Mouse (Mus musculus) MEL-GATA-1-ER (cell line): Measurements from ENCODE around the gene Usp48.
"Not testable (repeated sequence)": the region's sequence is repeated elsewhere in the genome, so short reads cannot be mapped to it uniquely, and the experiment has no call there.

ENCODE experiments used
- DNase-seq: peaks from one replicate; pipeline ENCODE4 v3.0.0-alpha.2; 2012; ENCODE audit warnings: low read depth; ENCODE audit errors: extremely low read depth

Gene Usp48

DNA sequence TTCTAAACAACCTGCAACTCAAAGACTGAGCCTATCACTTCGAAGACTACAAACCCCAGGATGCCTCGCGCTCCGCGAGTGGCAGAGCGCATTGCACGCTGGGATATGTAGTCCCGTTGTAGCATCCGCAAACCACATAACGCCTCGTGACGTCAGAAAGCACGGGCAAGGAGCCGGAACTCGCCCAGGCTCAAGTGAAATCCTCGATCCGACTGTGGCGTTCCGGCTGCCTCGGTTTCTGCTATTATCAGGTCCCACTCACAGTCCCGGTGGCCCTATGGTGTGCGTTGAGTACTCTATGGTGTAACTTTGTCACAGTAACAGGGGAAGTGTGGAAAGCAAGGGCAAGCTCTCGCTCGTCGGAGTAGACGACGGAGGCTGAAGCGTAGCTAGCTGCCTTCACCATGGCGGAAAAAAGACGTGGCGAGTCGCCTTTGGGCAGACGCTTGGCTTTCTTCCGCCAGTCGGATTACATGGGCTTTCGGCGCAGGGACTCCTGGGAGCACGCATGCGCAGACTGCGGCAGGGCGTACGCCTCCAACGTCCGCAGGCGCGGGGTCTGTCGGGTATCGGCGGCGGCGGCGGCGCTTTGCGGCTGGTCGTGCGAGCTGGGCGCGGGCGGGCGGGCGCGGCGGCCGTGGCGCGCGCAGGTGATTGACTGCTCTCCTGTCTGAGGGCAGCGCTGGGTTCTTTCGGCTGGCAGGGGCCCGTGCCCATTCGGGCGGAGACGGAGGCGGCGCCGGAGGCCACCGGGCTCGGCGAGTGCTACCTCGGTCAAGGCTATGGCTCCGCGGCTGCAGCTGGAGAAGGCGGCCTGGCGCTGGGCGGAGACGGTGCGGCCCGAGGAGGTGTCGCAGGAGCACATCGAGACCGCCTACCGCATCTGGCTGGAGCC, at the start of gene Usp48:
Gene Usp48 (plus strand): TSS at position 155 of the 895 bp plus-strand sequence.
- peak; percentile 93 for DNase-seq

DNA sequence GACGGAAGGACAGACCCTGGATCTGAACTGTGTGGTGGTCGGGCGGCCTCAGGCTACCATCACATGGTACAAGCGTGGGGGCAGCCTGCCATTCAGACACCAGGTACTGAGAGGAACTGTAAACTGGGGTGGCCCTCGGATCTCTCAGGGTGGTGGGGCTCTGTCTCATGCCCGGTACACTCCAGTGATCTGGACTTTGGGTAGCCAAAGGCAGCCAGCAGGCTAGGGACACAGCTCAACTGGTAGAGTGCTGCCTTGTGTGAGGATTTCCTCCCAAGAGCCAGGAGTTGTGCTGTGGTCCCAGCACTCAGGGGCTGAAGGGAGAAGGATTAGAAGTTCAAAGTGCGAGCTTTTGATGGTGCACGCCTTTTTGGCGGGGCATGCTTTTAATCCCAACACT, 48.0 kb upstream of the Usp48 start:
- DNase-seq = no peak

DNA sequence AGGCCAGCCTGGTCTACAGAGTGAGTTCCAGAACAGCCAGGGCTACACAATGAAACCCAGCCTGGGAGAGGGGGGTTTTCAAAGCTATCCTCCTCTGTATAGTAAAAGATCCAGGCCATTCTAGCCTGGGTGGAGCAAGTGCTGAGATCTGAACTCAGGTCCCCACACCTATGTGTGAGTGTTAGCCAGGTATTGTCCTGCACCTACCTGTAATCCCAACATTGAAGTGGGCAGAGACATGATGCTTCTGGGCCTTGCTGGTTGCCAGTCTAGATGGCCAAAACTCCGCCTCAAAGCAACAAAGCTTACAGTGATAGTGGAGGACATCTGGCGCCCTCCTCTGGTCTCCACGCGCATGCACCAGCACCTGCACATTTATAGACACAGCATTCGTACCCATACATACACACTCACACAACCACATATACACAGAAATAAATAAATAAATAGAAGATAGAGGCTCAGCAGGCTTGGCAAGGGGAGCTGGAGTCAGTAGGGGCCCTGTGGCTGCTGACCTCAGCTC, 47.5 kb upstream of the Usp48 start:
- DNase-seq = peak; percentile 27

DNA sequence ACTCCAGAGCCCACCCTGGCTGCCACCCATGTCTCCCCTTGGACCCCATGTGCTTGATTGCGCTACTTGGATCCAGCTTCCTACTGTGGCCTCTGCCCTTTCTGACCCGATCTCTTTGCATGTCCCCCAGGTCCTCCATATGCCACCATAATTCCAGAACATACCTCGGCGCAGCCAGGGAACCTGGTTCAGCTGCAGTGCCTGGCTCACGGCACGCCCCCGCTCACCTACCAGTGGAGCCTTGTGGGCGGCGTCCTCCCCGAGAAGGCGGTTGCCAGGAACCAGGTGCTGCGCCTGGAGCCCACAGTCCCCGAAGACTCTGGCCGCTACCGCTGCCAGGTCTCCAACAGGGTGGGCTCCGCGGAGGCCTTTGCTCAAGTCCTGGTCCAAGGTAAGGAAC, 40.1 kb upstream of the Usp48 start:
- no peak for DNase-seq

DNA sequence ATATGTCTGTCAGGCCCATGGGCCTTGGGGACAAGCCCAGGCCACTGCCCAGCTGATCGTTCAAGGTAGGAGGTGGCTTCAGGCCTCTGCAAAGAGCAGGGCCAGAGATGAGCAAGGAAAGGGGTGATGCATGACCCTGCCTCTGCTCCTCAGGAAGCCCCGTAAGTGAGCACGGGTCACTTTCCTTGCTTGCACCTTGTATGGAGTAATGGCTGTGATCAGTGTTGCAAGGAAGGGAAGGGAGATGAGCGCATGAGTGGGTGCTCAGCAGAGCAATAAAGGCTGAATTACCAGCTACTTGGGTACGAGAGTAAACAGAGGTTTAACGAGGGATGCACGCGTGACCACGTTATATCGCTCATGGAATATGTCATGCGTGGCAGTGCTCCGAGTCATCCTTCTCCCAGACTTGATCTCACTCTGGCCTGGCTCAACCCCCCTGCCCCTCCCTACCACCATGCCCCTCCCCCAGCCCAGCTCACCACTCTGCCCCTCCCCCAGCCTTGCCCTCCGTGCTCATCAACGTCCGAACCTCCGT, 36.8 kb upstream of the Usp48 start:
- DNase-seq = no peak

DNA sequence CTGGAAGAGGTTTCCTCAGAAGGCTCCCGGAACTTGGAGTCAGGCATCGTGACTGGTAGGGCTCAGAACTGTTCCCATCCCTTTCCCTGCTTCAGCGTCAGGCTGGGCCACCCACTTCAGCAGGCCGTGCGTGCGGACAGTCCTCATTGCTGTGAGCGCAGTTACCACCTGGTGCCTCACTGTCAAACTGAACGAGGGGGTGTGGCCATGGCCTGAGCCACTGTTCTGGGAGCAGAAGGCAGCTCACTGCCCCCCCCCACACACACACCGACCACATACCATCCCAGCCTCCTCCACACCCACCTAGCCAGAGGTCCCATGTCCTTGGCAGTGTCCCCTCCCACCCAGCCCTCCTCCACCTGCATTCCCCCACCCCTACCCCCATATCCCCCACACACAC, 23.7 kb upstream of the Usp48 start:
- no peak for DNase-seq

DNA sequence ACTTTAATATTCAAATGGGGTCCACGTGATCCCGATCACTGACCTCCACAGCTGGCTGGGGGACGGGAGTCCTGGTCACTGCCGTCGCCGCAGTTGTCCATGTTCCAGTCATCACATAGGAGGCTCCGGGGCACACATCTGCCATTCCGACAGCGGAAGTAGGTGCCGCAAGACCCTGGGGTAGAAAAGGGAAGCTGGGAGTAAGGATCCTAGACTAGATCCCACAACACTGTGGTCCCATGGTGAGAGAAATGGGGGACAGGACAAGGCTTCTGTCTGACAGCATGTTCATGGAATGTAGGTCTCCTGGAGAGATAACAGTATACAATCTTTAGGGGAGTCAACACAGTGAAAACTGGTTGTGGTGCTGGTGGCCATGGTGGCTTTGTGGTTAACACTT, 19.1 kb upstream of the Usp48 start, which contains the start of gene Ldlrad2:
Gene Ldlrad2 (minus strand): TSS at position 101 of the 400 bp plus-strand sequence.
- no peak for DNase-seq

DNA sequence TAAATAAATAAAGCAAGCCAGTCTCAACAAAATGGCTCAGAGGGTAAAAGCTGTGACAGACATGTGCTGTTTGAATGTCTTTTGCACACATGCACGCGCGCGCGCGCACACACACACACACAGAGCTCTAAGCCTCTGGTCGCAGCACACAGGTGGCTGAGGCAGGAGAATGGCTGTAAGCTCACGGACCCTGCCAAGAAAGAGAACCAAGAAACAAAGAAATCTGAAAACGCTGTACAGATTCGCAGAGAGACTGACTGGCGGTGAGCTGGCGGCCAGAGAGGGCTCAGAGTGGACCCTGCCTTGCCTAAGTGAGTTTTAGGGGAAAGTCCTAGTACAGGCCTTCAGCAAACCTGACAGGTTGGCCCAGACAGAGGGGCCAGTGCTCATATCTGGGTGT, 16.1 kb upstream of the Usp48 start:
- DNase-seq = no peak

DNA sequence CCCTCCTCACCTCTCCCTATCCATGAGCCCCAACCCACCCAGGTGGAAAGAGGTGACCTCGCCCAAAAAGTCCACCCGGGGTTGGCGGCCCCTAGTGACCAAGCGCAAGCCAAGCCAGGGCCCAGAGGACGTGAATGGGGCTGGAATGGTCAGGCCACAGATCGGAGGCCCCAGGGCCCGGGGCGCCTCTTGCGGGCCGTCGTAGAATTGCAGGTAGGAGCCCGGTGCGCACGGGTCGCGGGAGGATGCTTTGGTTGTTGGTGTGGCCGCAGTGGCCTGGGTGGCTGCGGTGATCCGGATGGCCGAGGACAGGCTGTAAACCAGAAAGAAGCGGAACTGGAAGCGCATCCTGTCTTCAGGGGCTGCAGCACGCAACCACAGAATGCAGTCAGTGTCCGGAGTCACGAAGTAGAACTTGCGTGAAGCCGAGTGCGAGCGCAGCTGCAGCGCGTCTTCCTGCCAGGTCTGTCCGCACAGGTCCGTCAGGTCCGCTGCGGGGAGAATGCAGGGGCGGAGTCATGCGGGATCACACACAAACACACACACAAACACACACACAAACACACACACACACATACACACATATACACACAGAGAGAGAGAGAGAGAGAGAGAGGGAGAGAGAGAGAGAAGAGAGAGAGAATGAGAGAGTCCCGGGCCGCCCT, 15.2 kb upstream of the Usp48 start:
- no peak for DNase-seq

DNA sequence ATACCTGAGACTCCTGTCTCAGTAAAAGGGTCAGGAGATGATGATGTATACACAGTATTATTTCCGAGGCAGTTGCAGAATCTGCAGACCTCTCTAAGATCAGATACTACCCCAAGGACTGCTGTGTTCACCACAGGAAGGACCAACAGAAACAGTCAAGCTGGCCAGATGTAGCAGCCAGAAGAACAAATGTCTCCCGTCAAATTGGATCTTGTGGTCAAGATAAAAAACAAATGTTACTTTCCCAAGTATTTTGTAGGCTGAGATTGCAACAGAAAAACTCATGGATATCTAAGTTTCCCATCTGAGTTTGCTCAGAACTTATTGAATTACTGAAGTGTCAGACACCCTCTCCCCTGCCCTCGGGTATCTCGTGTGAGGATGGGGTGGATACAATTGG, 13.8 kb upstream of the Usp48 start:
- no peak for DNase-seq

DNA sequence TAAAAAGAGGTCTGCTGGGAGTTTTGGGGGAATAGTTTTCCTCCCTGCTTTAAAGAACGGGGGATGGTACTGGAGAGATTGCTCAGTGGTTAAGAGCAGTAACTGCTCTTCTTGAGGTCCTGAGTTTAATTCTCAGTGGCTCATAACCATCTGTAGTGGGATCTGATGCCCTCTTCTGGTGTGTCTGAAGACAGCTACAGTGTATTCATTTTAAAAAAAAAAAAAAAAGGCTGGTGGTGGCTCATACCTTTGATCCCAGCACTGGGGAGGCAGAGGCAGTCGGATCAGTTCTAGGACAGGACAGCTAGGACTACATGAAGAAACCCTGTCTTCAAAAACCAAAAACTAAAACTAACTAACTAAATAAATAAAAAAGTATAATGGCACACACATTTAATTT, 13.3 kb upstream of the Usp48 start:
- DNase-seq = no peak

DNA sequence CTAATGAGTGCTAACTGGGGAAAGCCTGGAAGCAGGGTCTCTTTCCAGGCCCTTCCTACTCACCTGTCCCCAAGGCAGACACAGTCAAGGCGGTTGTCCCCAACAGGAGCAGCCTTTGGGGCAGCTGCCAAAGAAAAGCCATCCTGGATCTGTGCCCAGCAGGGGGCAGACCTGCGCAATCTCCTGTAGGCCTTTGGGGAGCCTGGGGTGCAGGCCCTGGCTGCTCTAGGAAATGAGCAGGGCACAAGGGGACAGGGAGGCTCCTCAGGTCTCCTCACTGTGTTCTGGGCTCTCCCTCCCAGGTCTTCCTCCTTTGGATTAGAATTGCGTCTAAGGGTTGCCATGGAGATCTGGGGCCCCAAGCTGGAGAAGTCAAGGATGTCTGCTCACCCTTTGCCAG, 11.7 kb upstream of the Usp48 start:
- DNase-seq = no peak

DNA sequence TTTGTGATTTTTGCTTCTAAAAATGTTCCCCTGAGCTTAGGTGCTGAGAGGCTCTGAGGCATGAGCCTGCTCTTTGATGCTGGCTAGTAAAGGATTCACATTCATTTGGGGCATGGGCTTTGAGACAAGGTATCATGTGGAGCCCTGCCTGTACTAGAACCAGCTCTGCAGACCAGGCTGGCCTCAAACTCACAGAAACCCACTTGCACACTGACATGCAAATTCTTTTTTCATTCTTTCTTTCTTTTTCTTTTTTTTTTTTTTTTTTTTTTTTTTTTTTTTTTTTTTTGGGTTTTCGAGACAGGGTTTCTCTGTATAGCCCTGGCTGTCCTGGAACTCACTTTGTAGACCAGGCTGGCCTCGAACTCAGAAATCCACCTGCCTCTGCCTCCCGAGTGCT, 4.5 kb upstream of the Usp48 start:
- DNase-seq = not testable (repeated sequence)

DNA sequence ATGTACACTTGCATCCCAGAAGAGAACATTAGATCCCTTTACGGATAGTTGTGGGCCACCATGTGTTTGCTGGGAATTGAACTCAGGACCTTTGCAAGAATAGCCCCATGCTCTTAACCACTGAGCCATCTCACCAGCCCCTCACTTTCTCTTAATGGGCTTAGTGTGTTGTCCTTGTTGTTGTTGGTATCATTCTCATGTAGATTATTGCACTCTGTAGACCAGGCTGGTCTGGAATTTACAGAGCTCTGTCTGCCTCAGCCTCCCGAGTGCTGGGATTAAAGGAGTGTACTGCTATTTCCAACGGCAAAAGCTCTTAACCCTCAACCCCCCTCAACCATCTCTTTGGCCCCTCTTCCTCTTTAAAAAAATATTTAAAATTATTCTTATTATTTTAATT, 4.0 kb upstream of the Usp48 start:
- no peak for DNase-seq

DNA sequence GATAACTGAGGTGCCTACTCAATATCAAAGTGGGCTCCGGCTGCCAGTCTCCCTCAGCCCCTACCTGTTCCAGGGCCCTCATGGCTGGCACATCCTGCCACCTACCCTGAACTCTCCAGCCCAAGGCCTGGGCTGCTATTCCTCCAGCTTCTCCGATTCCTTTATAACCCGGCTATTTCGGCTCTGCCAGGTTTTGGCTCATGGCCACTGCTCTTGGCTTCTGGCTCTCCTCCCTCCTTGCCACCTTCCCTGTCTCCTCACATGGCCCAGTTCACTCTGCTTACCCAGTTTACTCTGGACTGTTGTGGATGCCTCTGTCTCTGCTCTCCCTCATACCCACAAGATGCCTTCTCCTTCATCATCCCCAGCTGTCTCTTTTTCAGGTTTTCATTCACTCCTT, 2.6 kb upstream of the Usp48 start:
- DNase-seq = no peak

DNA sequence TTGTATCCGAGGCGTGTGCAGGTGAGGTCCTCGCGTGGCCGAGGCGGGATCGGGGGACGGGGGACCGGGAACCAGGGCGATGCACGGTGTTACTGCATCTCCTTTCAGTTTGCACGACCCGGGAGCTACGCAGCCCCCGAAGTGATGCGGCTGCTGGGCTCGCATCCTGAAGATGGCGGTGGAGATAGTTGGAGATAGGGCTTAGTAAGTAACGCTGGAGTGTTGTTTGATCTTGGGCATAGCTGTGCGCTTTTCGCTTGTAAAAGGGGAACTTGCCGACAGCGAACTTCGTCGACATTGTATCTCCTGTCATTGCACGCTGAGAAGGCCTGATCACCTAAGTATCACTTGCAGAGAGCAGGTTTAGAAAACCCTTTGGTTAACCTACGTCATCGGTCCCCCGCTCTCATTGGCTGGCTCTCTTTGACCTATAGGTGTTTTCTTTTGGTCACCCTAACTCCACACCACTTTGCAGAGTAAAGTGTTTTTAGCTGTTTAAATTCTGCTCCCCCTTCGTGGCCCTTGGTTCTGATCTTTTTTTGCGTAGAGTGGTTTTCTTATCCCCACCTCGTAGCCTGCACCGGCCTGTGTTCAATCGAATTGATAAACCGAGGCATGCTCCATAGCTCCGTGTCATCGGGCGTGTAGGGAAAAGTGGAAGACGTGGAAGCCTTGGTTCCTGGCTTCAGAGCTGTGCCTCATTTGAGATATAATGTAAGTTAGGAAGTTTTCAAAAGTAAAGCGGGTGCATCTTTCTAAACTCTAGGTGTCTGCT, 1.1 kb downstream of the Usp48 start:
- peak; percentile 64 for DNase-seq

DNA sequence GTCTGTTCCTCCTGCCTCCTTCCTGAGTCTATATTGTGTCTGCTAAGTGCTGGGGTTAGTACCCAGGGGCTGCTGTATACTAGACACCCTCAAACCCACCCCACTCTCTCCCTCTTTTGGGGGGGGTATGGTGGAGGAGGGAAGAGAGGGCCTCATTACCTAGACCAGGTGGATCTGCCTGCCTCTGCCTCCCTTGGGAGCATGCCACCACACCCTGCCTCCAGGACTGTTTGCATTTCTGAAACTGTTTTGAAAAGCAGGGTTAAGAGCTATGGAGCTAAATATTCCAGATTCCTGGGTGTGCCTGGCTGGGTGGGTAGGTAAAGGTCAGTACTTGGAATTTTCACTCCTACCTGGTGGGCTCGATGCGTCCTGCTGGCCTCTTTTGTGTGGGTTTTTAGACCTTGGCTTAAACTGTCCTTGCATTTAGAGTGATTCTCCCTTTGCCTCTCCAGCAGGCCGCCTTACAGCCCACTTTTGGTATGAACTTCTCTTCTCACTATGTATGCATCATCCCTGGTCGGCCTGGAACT, 3.6 kb downstream of the Usp48 start:
- DNase-seq = no peak

DNA sequence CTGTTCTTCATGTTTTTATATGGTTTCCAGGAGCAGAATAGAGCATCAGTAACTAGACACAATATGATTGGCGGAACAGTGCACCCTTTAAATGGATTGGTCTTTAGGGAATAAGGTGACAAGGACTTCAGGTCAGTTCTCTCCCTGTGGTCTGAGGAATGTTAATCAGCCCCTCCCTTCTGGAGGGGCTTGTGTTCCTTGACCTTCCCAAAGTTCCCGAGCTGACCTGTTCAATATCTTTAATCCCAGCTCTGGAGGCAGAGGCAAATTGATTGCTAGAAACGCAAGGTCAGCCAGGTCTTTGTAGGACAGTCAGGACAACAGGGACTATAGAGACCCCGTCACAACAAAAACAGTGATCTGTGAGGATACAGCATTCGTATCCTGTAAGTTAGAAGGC, 5.0 kb downstream of the Usp48 start:
- DNase-seq = no peak

DNA sequence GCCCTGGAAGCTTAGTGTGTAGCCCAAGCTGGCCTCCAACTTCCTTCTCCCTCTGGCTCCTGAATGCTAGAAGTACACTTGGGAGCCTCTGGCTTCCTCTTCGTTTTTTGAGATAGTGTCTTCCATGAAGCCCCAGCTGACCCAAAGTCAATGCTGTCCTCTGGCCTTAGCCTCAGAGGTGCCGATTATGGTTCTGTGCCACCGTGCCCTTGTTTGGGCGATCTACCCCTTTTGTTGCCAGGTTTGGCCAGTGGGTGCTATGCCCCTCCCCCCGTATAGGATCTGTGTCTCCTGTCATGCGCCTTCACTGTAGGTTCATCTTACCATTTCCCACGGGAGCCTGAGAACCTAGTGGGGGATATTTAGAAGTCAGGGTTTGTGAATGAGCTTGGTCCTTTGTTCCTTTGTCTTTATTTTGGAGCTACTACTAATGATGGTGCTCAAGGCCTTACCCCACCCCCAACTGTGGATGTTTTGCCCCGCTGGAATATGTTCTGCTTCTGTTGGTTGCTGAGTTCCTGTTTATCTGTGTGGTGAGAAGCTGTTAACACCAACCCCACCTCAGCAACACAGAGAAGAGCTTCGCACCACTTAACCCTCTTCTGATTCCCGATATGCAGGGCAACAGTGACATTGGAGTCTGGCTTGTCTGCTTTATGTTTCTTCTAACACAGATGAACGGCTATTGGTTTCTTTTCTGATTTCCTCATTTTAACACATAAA, 10.1 kb downstream of the Usp48 start:
- no peak for DNase-seq

DNA sequence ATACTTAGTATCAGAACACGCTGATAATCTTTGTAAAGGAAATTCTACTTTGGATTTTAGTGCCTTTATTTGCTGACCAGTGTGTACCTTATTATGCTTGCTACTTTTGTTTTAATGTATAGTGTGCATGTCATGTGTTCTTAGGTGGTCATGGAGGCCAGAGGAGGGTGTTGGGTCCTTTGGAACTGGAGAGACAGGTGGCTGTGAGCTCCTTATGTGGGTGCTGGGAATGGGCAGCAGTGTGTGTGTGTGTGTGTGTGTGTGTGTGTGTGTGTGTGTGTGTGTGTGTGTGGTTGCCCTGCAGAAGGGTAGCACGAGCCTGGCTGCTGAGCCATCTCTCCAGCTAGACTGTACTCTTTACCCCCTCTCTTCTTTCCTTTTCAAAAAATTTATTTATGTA, 13.5 kb downstream of the Usp48 start:
- DNase-seq = no peak

DNA sequence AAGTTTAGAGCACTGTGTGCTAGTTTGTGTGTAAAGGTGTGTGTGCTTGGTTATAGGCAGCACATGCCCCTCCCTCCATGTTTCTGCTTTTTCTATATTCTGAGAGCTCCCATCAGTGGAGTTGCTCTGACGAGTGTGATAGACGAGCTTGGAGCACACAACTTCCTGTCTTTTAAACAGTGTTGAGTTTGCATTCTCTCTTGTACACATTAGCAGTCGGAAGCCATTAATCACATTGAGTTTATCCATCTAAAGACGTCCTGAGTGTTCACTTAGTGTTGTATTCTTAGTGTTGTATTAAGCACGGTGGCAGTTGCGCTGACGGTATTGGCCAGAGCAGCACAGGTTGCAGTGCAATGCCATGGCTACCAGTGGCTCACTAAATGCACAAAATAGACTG, 15.7 kb downstream of the Usp48 start:
- DNase-seq = no peak
